Mouse (Mus musculus) left cerebral cortex, adult 18-20 months (tissue): ENCODE measurements around the gene Pde8a. TPM values are rescaled to one million over a fixed set of nuclear protein-coding genes. Genes with fewer than 3 reads are reported as not detected.
"Not testable (repeated sequence)": the region's sequence is repeated elsewhere in the genome, so short reads cannot be mapped to it uniquely, and the experiment has no call there.

Experiments
- DNase-seq, 2 experiments: peaks; one replicate each; pipeline ENCODE4 v3.0.0; 2021 to 2022; ENCODE audit warnings: low spot score in 2 of 2, mixed read lengths in 1 of 2
- long read RNA-seq, 2 experiments: library from polyadenylated mRNA; stranded (forward); transcript quantifications; one replicate each; pipeline ENCODE4 v2.0.0; 2021
- total RNA-seq, 2 experiments: library from RNA; stranded (reverse); gene quantifications; 2 replicates each; pipeline ENCODE4 v1.2.3; 2021

Gene Pde8a
- total RNA-seq = 1 to 10 TPM; 7.5 to 7.9 TPM
- long read RNA-seq, experiment 1, partial matches to known transcripts = 2 of 5 reads
- long read RNA-seq, experiment 1, other reads (novel, unspliced or antisense) = 0 of 5 reads
- long read RNA-seq, experiment 2, transcript Pde8a-201 (22 exons, 3,802 nt) = major isoform, 6 of 9 reads
- long read RNA-seq, experiment 2, partial matches to known transcripts = 3 of 9 reads
- long read RNA-seq, experiment 2, other reads (novel, unspliced or antisense) = 0 of 9 reads

DNA sequence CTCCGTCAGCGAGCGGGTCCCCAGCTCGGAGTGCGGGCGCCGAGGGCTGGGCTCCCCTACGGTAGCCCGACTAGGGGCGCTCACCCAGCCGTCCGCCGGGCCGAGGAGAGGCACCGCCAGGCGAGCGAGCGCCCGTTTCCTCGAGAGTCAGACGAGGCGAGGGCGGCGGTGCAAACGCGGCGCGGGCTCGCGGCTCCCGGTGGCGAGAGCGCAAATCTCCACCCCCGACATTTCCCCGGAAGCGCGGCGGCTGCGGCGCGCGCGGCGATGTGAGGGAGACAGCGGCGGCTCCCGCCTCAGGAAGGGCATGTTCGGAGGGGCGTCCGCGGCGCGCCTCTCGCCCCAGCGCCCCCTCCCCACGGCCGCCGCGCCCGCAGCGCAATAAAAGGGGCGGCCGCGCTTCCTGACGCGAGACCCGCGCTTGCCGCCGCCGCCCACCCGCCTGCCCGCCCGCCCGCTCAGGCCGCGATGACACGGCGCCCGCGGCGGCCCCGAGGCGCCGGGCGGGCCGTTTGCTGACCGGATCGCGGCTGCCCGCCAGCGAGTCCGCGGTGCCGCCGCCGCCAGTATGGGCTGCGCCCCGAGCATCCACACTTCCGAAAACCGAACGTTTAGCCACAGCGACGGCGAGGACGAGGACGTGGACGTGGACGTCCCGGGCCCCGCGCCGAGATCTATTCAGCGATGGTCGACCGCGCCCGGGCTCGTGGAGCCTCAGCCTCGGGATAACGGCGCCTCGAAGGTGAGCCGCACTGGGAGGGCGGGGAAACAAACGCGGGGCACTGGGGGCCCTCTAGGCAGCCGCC is at the start of gene Pde8a:
Gene Pde8a, plus strand, starts transcription at position 250 of the 806 bp plus-strand sequence.
- peak; percentile 1 to 15 for DNase-seq

DNA sequence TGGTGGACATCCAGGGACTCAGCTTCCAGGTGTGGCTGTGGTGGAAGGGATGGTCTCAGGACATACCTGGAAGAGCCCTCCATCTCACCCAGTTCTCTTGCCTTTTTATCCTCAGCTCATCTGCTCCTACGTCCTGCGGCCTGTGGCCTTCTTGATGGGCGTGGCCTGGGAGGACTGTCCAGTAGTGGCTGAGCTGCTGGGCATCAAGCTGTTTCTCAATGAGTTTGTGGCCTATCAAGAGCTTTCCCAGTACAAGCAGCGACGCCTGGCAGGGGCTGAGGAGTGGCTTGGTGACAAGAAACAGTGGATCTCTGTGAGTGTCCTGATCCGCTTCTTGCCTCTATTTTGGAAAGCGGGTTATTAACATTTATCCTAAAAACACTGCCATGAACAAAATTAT is 49.0 kb upstream of the Pde8a start:
- DNase-seq = no peak

DNA sequence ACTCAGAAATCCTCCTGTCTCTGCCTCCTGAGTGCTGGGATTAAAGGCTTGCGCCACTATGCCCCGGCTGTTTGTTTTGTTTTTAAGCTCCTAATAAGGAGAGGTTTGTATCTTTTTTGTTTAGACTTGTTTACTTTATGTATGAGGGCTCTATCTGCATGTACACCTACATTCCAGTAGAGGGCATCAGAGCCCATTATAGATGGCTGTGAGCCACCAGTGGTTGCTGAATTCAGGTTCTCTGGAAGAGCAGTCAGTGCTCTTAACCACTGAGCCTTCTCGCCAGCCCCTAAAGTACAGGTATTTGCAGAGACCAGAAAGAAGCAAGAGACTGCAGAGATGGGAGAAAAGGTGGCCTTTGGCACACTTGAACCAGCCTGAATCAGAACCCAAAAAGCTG is 46.3 kb upstream of the Pde8a start:
- peak in 1 of 2 experiments; percentile 18 for DNase-seq

DNA sequence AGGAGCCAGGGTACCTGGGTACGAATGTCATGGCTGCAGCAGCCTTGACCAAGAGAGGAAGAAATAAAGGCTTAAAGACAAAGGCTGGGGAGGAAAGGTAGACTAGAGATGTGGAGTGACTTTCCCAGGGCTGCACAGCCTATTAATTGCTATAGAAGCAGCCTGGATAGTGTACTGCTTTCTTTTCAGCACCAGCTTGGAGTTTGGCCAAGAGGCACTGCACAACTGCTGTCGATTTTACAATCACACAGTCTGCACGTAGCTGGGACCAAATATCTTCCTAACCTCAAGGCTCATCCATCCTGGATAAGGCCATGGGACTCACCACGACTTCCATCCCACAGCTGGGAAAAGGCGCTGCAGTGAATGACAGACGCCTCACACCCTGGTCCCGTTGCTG is 44.0 kb upstream of the Pde8a start:
- DNase-seq = no peak

GRCm38 (mm10) chr7:81173931-81174330 is 39.5 kb upstream of the Pde8a start:
- DNase-seq = no peak

- DNase-seq = no peak
Observed at GRCm38 (mm10) chr7:81174654-81175053, 38.7 kb upstream of the Pde8a start.

- DNase-seq = no peak
Observed at GRCm38 (mm10) chr7:81176187-81176769, 37.1 kb upstream of the Pde8a start.

GRCm38 (mm10) chr7:81179494-81179893 is 33.9 kb upstream of the Pde8a start:
- peak; percentile 39 to 53 for DNase-seq

- no peak for DNase-seq
Observed at GRCm38 (mm10) chr7:81182492-81183175, 30.8 kb upstream of the Pde8a start.

DNA sequence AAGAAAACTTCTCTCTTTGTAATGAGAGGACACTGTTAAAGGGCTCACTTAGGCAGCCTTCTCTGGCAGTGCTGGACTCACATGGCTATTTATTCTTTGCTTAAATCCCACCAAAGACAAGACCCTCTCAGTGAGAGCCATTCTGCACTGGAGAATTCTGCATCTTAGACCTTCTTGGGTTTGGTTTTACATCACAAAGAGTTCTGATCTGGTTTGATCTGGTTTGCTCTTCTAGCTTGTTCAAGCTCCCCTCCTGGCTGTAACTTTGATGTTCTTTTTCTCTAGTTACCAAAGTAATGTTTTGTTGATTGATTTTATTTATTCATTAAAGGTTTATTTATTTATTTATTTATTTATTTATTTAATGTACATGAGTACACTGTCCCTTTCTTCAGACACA is 30.2 kb upstream of the Pde8a start:
- no peak for DNase-seq

GRCm38 (mm10) chr7:81184136-81184535 is 29.3 kb upstream of the Pde8a start:
- no peak for DNase-seq

- no peak for DNase-seq
Observed at GRCm38 (mm10) chr7:81184651-81185050, 28.7 kb upstream of the Pde8a start.

DNA sequence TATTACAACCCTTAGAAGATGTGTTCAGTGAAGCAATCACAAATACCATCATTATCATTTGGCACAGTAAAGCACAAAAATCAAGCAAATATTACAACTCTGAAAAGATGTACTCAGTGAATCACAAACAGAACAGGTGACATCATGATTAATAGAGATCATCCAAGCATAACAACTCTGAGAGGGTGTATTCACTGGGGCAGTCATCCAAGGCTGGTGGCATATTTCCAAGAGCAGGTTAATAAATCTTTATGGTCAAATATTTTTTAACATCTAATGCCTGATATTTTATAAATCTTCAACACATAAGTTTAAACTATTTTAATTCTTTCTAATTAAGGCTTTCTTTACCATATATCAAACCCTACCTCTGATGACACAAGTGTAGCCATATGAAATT is 27.4 kb upstream of the Pde8a start:
- DNase-seq = not testable (repeated sequence)

DNA sequence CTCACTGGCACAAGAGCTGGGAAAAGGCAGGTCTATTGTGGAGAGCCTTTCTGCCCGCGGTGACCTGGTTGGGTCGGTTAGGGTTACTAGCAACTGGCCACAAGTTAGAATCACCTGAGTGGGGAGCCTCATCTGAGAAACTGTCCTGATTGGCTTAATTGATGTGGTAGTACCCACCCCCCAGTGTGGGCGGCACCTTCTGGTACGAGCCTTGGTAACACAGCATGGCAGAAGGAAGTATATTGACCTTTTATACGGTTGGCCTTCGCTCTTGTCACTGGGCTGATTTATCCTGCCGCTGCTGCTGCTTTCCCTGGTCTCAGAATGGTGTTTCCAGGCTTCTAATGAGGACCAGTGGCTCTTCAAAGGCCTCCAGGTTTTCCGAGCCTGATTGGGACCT is 24.2 kb upstream of the Pde8a start:
- DNase-seq = no peak

DNA sequence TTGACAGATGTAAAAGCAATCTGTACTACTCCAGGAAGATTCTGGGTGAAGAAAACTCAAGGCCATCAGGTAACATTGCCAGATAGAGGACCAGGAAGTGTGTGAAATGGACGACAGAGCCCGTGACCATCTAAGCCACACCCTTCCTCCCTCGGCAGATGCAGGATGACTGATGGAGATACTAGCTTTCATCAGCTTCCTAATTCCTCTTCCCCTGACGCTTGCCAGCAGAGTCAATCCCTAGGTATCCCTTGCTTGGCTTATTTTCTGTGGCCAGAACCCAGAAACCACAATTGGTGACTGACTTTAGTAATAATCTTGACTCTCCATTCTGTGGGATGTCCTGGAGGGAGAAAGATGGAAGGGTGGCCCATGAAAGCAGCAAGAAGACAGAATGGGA is 17.9 kb upstream of the Pde8a start:
- no peak for DNase-seq

GRCm38 (mm10) chr7:81196796-81197195 is 16.6 kb upstream of the Pde8a start:
- no peak for DNase-seq

GRCm38 (mm10) chr7:81198538-81198937 is 14.9 kb upstream of the Pde8a start:
- no peak for DNase-seq

GRCm38 (mm10) chr7:81199109-81199508 is 14.3 kb upstream of the Pde8a start:
- DNase-seq = no peak

GRCm38 (mm10) chr7:81199757-81200156 is 13.6 kb upstream of the Pde8a start:
- no peak for DNase-seq

DNA sequence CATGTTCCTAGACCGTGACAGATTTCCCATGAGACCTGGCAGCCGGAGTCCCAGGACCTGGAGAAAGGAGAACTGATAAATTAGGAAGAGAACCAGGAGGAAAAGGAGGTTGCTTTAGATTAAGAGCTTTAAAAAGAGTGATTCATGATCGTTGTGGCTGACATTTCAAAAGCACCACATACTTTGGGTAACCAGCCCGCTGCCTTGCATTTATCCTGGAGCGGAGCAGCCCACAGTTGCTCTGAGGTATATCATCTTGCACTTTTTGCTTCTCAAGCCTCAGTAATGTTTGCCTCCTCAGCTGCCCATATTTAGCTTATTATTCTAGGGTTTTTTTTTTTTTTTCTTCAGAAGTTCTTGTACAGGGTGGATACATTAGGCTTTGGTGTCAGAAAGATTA is 11.0 kb upstream of the Pde8a start:
- no peak for DNase-seq

DNA sequence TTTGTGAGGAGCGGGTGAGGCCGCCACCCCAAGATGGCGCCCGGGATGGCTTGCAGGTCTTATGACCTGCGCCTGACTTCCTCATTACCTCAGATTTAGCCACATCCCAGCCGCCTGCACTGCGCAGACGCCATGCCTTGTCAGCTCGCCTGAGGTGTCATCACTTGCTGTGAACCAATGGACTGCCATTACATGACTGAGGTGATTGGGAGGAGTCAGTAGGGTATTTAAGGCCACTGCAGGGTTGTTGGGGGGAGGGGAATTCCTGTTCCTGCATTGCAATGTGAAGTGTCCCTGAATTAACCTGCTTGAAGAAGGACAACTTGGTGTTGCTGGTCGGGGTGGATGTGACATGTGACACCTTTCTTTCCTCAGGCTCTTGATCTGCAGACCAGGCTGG is 9.8 kb upstream of the Pde8a start:
- DNase-seq = not testable (repeated sequence)

DNA sequence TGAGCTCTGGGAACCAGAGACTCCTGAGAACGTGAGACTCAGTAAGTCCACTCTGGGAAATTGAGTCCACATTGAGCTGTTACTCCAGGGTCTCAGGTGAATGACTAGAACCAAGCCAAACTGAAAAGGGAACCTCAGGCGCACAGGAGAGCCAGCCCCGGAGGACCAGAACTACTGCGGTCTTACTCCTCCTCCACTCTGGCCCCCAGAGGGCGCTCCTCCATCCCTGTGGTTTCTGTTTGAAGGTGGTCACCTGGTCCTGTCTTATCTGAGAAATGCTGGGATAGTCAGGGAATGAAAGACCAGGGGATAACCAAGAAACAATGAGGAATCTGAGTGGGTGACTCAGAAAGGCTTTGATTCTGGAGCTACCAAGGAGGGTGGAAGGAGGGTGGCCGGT is 4.5 kb upstream of the Pde8a start:
- peak; percentile 53 to 72 for DNase-seq
